Mouse (Mus musculus) colon, adult 2 months (tissue): ENCODE measurements around the gene Sdccag8. TPM values are rescaled to one million over a fixed set of nuclear protein-coding genes. Genes with fewer than 3 reads are reported as not detected.

Source experiments
- polyA plus RNA-seq: library from polyadenylated mRNA; depleted of rRNA; stranded (reverse); fragments of >200 nt; gene quantifications from 2 replicates; pipeline ENCODE4 v1.2.3, GENCODE M21; 2012; rRNA removed

Sdccag8 gene
- polyA plus RNA-seq: 1.8 and 2.7 TPM in 2 replicates

GRCm38 (mm10) chr1:176814591-176815062 is at the start of gene Sdccag8:
Gene Sdccag8, plus strand, starts transcription at chr1:176814660.

GRCm38 (mm10) chr1:176814036-176814420 is 432 bp upstream of the Sdccag8 start, which contains the start of gene Cep170:
Gene Cep170, minus strand, starts transcription at chr1:176814067.

Other genes starting within 250 kb of the Sdccag8 start
- 1.3 and 1.5 TPM in 2 replicates for gene Cep170, start 593 bp upstream of the Sdccag8 start, polyA plus RNA-seq